Mouse (Mus musculus) ES-E14 (cell line): Measurements from ENCODE around the gene BC030867. TPM values are rescaled to one million over a fixed set of nuclear protein-coding genes. Genes with fewer than 3 reads are reported as not detected.

Source experiments
- DNase-seq: peaks from one replicate; pipeline ENCODE4 v3.0.0-alpha.2; 2013; ENCODE audit warnings: low read depth, low spot score
- H3K27ac ChIP-seq: 2 replicates; pipeline ENCODE4 v1.5.1; 2012; ENCODE audit warnings: low read depth, mild to moderate bottlenecking, low read length, moderate library complexity, mixed read lengths; ENCODE audit not compliant: poor library complexity, insufficient read depth, severe bottlenecking
- H3K36me3 ChIP-seq: 2 replicates; pipeline ENCODE4 v1.6.1; 2012; ENCODE audit warnings: mild to moderate bottlenecking, low read length, moderate library complexity, mixed read lengths; ENCODE audit not compliant: control insufficient read depth, poor library complexity, insufficient read depth, severe bottlenecking
- H3K4me1 ChIP-seq, 2 experiments: fragments of 150-350 bp in 1 of 2; sonication (generic) in 1 of 2; 2 replicates each; pipeline ENCODE4 v1.6.1; 2012; ENCODE audit warnings: low read length in 2 of 2, mild to moderate bottlenecking in 1 of 2, mixed read lengths in 1 of 2; ENCODE audit not compliant: control insufficient read depth in 2 of 2, insufficient read depth in 2 of 2, poor library complexity in 1 of 2
- H3K4me3 ChIP-seq, 2 experiments: fragments of 150-350 bp in 1 of 2; sonication (generic) in 1 of 2; 2 replicates each; pipeline ENCODE4 v1.5.1; 2012; ENCODE audit warnings: low read length in 2 of 2, low read depth in 1 of 2, mild to moderate bottlenecking in 1 of 2, mixed read lengths in 1 of 2; ENCODE audit not compliant: insufficient read depth in 1 of 2, poor library complexity in 1 of 2, severe bottlenecking in 1 of 2
- H3K9ac ChIP-seq: 2 replicates; pipeline ENCODE4 v1.6.1; 2012; ENCODE audit warnings: low read depth, mild to moderate bottlenecking, low read length, mixed read lengths; ENCODE audit not compliant: poor library complexity, insufficient read depth, severe bottlenecking
- H3K9me3 ChIP-seq: fragments of 150-350 bp; sonication (generic); 2 replicates; pipeline ENCODE4 v1.6.1; 2012; ENCODE audit warnings: low read depth, mild to moderate bottlenecking, low read length; ENCODE audit not compliant: control insufficient read depth, insufficient read depth
- CHD2 ChIP-seq: IDR thresholded peaks from 2 replicates; pipeline ENCODE4 v1.6.1; 2014; ENCODE audit warnings: mild to moderate bottlenecking, low read depth, low read length, inconsistent platforms
- HCFC1 ChIP-seq: IDR thresholded peaks from 2 replicates; pipeline ENCODE4 v1.6.1; 2012; ENCODE audit warnings: low read length, inconsistent platforms, borderline replicate concordance; ENCODE audit not compliant: insufficient read depth
- MAFK ChIP-seq: IDR thresholded peaks from 2 replicates; pipeline ENCODE4 v1.6.1; 2014; ENCODE audit warnings: mild to moderate bottlenecking, low read depth, low read length, inconsistent platforms; ENCODE audit not compliant: insufficient read depth
- ZC3H11A ChIP-seq: IDR thresholded peaks from 2 replicates; pipeline ENCODE4 v1.6.1; 2012; ENCODE audit warnings: low read depth, mild to moderate bottlenecking, inconsistent platforms, low read length, borderline replicate concordance
- ZNF384 ChIP-seq: IDR thresholded peaks from 2 replicates; pipeline ENCODE4 v1.6.1; 2012; ENCODE audit warnings: low read depth, low read length, inconsistent platforms
- in situ Hi-C, 2 experiments: fragments of 600-800 bp; cut with MboI; formaldehyde crosslinking; loops; one replicate each; pipeline ENCODE4 v1.15.1; 2025; ENCODE audit warnings: low sequenced_read_pairs in 2 of 2, inconsistent platforms in 1 of 2; ENCODE audit not compliant: unreplicated experiment in 2 of 2
- total RNA-seq: library from RNA; depleted of rRNA; stranded (reverse); fragments of 300-350 nt; gene quantifications from 2 replicates; pipeline ENCODE4 v1.2.3, GENCODE M21; 2012

BC030867 gene
- total RNA-seq, 1 experiment = 17.3 TPM

DNA sequence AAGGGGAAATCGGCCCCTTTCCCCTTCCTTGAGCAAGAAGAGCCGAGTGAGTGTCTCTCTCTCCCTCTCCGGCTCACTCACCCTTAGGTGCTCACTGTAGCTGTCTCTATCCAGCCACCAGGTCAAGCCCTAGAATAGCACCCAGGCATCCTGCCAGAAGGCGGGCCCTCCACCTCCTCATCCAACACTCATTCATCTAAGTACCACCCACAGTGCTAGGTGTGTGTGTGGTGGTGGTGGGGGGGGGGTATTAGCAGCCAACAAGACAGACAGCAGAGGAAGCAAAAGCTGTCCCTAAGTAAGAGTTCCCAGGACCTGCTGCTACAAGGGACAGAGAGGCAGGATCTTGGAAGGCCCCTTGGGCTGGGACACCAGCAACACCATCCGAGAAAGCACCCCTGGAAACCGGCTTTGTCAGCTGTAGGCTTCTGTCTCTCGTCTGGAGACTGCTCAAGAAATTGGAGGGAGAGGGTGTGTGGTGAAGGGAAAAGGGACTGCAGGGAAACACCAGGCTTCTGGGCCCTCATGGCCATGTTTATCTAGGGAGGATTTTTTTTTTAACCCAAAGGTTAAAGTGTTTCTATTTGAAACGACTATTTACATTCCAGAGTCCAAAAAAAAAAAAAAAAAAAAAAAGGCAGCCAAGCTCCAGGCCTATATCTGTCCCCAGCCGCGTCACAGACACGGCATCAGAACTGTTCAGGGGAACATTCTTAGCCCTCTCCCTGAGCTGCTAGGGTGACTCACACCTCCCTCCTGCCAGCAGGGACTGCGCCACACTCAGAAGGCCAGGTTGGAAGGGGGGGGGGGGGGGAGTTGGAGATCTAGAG lies 32.4 kb upstream of the BC030867 start:
- no peak for DNase-seq
- no peak overlapping the region for H3K9ac ChIP-seq
- peaks cover 0 to 21% of the 10 kb centered on the region in 2 experiments; a peak in 3 of 4 replicates for H3K4me1 ChIP-seq
- H3K9me3 ChIP-seq = no peaks in the 10 kb centered on the region
- H3K27ac ChIP-seq = no peak overlapping the region
- TF ChIP-seq CHD2 (no peak), HCFC1 (no peak), ZC3H11A (no peak), MAFK (no peak), ZNF384 (0 out of 2 replicates have a peak, but pooled peaks have one; percentile 32)
- peaks cover 6% of the 10 kb centered on the region; the same call in 1 of the 2 replicates for H3K36me3 ChIP-seq
- no peak overlapping the region for H3K4me3 ChIP-seq
- in situ Hi-C loops = no loop called here

GRCm38 (mm10) chr11:102216886-102217240 lies 31.8 kb upstream of the BC030867 start:
- Histone ChIP-seq H3K9me3 (no peaks in the 10 kb centered on the region), H3K4me3 (no peak overlapping the region), H3K4me1 (peaks cover 0 to 21% of the 10 kb centered on the region in 2 experiments; a peak in 3 of 4 replicates), H3K27ac (no peak overlapping the region), H3K36me3 (peaks cover 6% of the 10 kb centered on the region; the same call in 1 of the 2 replicates), H3K9ac (no peak overlapping the region)
- TF ChIP-seq ZNF384 (no peak), HCFC1 (no peak), MAFK (no peak), CHD2 (no peak), ZC3H11A (no peak)
- no peak for DNase-seq
- in situ Hi-C loops = no loop called here

DNA sequence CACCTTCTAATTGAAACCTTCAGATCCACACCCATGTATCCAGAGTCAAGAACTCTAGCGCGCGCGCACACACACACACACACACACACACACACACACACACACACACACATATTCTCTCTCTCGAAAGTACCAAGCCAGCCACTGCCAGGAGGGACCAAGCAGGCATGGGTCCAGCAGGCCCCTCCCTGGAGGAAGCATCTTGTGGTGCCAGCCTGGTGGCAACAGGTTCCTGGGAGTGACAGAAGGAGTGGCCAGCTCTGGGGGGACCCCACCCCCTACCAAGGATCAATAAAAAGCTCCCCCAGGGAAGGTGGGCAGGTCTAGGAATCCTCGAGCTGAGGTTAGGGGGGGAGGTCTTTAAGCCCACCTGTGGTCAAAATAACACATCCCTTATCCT lies 31.3 kb upstream of the BC030867 start:
- H3K27ac ChIP-seq = no peak overlapping the region
- H3K4me1 ChIP-seq = peaks cover 0 to 24% of the 10 kb centered on the region in 2 experiments; a peak in 3 of 4 replicates
- TF ChIP-seq ZNF384 = no peak
- no peak overlapping the region for H3K9ac ChIP-seq
- in situ Hi-C loops = no loop called here
- H3K4me3 ChIP-seq = no peak overlapping the region
- no peak for DNase-seq
- no peaks in the 10 kb centered on the region for H3K9me3 ChIP-seq
- peaks cover 6% of the 10 kb centered on the region; the same call in 1 of the 2 replicates for H3K36me3 ChIP-seq

- Histone ChIP-seq H3K27ac (no peak overlapping the region), H3K4me1 (peaks cover 0 to 26% of the 10 kb centered on the region in 2 experiments; a peak in 3 of 4 replicates), H3K9me3 (no peaks in the 10 kb centered on the region), H3K4me3 (0 out of 4 replicates have a peak overlapping the region, but pooled peaks of 1 of the 2 experiments have one; percentile 56), H3K9ac (no peak overlapping the region), H3K36me3 (peaks cover 10% of the 10 kb centered on the region; the same call in 1 of the 2 replicates)
- in situ Hi-C loops = no loop called here
- no peak for DNase-seq
- TF ChIP-seq MAFK (no peak), HCFC1 (no peak), ZC3H11A (no peak), CHD2 (no peak), ZNF384 (no peak)
Observed at GRCm38 (mm10) chr11:102217876-102218430, 30.7 kb upstream of the BC030867 start.
